Mouse (Mus musculus) embryonic fibroblast, embryonic 13.5 days (primary cell): ENCODE data around the gene Tmem184b.

Experiments
- CTCF ChIP-seq: IDR thresholded peaks from 2 replicates; pipeline ENCODE4 v1.5.1; 2011; ENCODE audit warnings: mild to moderate bottlenecking, control low read depth, low read length, moderate library complexity, borderline replicate concordance; ENCODE audit not compliant: insufficient read depth
- POLR2A ChIP-seq: IDR thresholded peaks from 2 replicates; pipeline ENCODE4 v1.6.1; 2011; ENCODE audit warnings: low read depth, mild to moderate bottlenecking, control low read depth, low read length, moderate library complexity

GRCm38 (mm10) chr15:79427516-79427915, 24.1 kb upstream of the Tmem184b start:
- TF ChIP-seq CTCF (no peak), POLR2A (no peak)
